Mouse (Mus musculus): ENCODE results near the gene Dcaf5. TPM values are rescaled to one million over a fixed set of nuclear protein-coding genes. Genes with fewer than 3 reads are reported as not detected.

Dcaf5 gene
- polyA plus RNA-seq, 1 experiment from 2014 or later, result 13.5 TPM

DNA sequence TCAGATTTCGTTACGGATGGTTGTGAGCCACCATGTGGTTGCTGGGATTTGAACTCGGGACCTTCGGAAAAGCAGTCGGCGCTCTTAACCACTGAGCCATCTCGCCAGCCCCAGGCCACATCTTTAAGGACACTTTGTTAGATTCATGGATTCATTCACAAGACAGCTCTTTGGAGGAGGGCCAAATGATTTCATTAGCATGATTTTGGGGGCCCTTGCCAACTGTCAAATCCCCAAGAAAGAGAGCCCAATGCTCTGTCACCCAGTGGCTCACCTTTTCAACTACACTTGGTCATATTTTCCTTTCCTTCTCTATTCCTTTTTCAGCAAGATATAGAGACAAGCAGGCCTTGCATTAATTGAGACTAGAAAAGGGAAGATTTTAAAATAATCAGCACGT, 63.5 kb downstream of the Dcaf5 start:
- no peak overlapping the region for H3K4me3 ChIP-seq
- H3K27me3 ChIP-seq (replicated peaks; ENCODE audit: low read depth, poor library complexity, severe bottlenecking), result no peaks in the 10 kb centered on the region
- no peak for DNase-seq (ENCODE audit: low spot score)
- no peaks in the 10 kb centered on the region for H3K4me1 ChIP-seq
- H3K9me3 ChIP-seq, result no peaks in the 10 kb centered on the region
- no peak overlapping the region for H3K27ac ChIP-seq (replicated peaks)
- H3K36me3 ChIP-seq (replicated peaks), result peaks cover 63% of the 10 kb centered on the region
- WGBS, result 95% methylated on average over 8 of the region's 8 CpGs

- Histone ChIP-seq H3K27ac (replicated peaks) (no peak overlapping the region), H3K4me1 (peaks cover 15% of the 10 kb centered on the region; the same call in 1 of the 2 replicates), H3K27me3 (replicated peaks; ENCODE audit: low read depth, poor library complexity, severe bottlenecking) (no peaks in the 10 kb centered on the region), H3K9me3 (no peaks in the 10 kb centered on the region), H3K36me3 (replicated peaks) (peaks cover 48% of the 10 kb centered on the region), H3K4me3 (no peak overlapping the region)
- WGBS, result 80% methylated on average over 4 of the region's 4 CpGs
- DNase-seq (ENCODE audit: low spot score), result no peak
These were observed 69.2 kb downstream of the Dcaf5 start for GRCm38 (mm10) chr12:80367227-80367626.

GRCm38 (mm10) chr12:80366004-80366480, 70.4 kb downstream of the Dcaf5 start:
- Histone ChIP-seq H3K9me3 (no peaks in the 10 kb centered on the region), H3K27ac (replicated peaks) (no peak overlapping the region), H3K4me1 (peaks cover 15% of the 10 kb centered on the region; the same call in 1 of the 2 replicates), H3K4me3 (no peak overlapping the region), H3K27me3 (replicated peaks; ENCODE audit: low read depth, poor library complexity, severe bottlenecking) (no peaks in the 10 kb centered on the region), H3K36me3 (replicated peaks) (peaks cover 48% of the 10 kb centered on the region)
- no peak for DNase-seq (ENCODE audit: low spot score)
- 67% methylated on average over 3 of the region's 3 CpGs for WGBS

GRCm38 (mm10) chr12:80365345-80365744, 71.1 kb downstream of the Dcaf5 start:
- Histone ChIP-seq H3K4me1 (peaks cover 17% of the 10 kb centered on the region; the same call in 1 of the 2 replicates), H3K27me3 (replicated peaks; ENCODE audit: low read depth, poor library complexity, severe bottlenecking) (no peaks in the 10 kb centered on the region), H3K36me3 (replicated peaks) (peaks cover 43% of the 10 kb centered on the region), H3K9me3 (no peaks in the 10 kb centered on the region), H3K27ac (replicated peaks) (no peak overlapping the region), H3K4me3 (no peak overlapping the region)
- 89% methylated on average over 3 of the region's 3 CpGs for WGBS
- no peak for DNase-seq (ENCODE audit: low spot score)

- H3K36me3 ChIP-seq (replicated peaks), result peaks cover 42% of the 10 kb centered on the region
- no peaks in the 10 kb centered on the region for H3K27me3 ChIP-seq (replicated peaks; ENCODE audit: low read depth, poor library complexity, severe bottlenecking)
- peaks cover 15% of the 10 kb centered on the region; the same call in 1 of the 2 replicates for H3K4me1 ChIP-seq
- DNase-seq (ENCODE audit: low spot score), result no peak
- H3K9me3 ChIP-seq, result no peaks in the 10 kb centered on the region
- WGBS, result 87% methylated on average over 1 of the region's 1 CpGs
- no peak overlapping the region for H3K4me3 ChIP-seq
- H3K27ac ChIP-seq (replicated peaks), result no peak overlapping the region
These were observed 74.7 kb downstream of the Dcaf5 start for GRCm38 (mm10) chr12:80361655-80362054.

DNA sequence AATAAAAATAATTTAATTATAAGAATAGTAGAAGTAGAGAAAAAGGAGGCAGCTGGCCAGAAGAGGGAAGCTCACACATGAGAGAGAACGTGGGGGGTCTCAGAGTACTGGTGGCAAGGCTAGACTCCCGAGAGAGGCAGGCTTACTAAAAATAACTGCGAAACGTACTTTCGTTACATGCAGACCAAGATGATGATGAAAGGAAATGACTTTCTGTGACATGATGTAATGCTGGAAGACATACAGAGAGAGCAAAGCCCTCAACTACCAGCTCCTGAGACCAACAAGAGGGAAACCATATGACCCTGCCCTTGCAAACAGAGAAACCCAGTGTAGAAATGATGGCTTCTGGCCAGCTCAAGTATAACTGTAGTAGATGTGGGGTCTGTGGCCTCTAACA, 76.1 kb downstream of the Dcaf5 start:
- 70% methylated on average over 5 of the region's 5 CpGs for WGBS
- DNase-seq (ENCODE audit: low spot score), result no peak
- no peak overlapping the region for H3K4me3 ChIP-seq
- no peak overlapping the region for H3K27ac ChIP-seq (replicated peaks)
- peaks cover 42% of the 10 kb centered on the region for H3K36me3 ChIP-seq (replicated peaks)
- H3K9me3 ChIP-seq, result no peaks in the 10 kb centered on the region
- peaks cover 10% of the 10 kb centered on the region; the same call in 1 of the 2 replicates for H3K4me1 ChIP-seq
- no peaks in the 10 kb centered on the region for H3K27me3 ChIP-seq (replicated peaks; ENCODE audit: low read depth, poor library complexity, severe bottlenecking)

DNA sequence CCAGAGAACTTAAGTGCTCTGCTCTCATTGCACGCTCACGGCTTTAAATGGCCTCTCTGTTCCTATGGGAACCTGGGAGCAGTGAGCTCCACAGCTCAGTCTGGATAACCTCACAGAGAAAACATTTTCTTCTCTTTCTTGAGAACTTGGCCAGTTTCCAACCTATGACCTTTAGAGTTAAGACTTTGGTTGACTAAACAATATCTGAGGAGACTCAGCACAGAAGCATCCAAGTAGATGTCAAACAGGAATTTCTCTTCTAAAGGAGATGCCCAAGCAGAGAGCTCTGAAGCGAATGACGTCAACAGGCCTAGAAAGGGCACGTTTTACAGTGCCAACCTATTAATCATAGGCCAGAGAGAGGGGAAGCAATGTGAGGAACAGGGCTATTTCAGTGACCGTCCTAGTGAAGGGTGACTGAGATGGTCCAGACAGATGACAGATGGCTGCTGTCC, 91.6 kb downstream of the Dcaf5 start:
- H3K27me3 ChIP-seq (replicated peaks; ENCODE audit: low read depth, poor library complexity, severe bottlenecking), result no peaks in the 10 kb centered on the region
- H3K36me3 ChIP-seq (replicated peaks), result peaks cover 61% of the 10 kb centered on the region
- 0 out of 2 replicates have a peak, but pooled peaks cover 8% of the 10 kb centered on the region for H3K4me1 ChIP-seq
- no peak for DNase-seq (ENCODE audit: low spot score)
- H3K4me3 ChIP-seq, result no peak overlapping the region
- H3K27ac ChIP-seq (replicated peaks), result no peak overlapping the region
- WGBS, result 87% methylated on average over 6 of the region's 6 CpGs
- no peaks in the 10 kb centered on the region for H3K9me3 ChIP-seq

GRCm38 (mm10) chr12:80340936-80341335, 95.5 kb downstream of the Dcaf5 start:
- Histone ChIP-seq H3K36me3 (replicated peaks) (peaks cover 73% of the 10 kb centered on the region), H3K4me3 (no peak overlapping the region), H3K4me1 (peaks cover 17% of the 10 kb centered on the region), H3K9me3 (no peaks in the 10 kb centered on the region), H3K27ac (replicated peaks) (no peak overlapping the region), H3K27me3 (replicated peaks; ENCODE audit: low read depth, poor library complexity, severe bottlenecking) (no peaks in the 10 kb centered on the region)
- no peak for DNase-seq (ENCODE audit: low spot score)
- 94% methylated on average over 2 of the region's 2 CpGs for WGBS

- no peak overlapping the region for H3K27ac ChIP-seq (replicated peaks)
- no peaks in the 10 kb centered on the region for H3K27me3 ChIP-seq (replicated peaks; ENCODE audit: low read depth, poor library complexity, severe bottlenecking)
- 78% methylated on average over 4 of the region's 4 CpGs for WGBS
- peaks cover 49% of the 10 kb centered on the region for H3K36me3 ChIP-seq (replicated peaks)
- H3K4me1 ChIP-seq, result peaks cover 39% of the 10 kb centered on the region
- no peaks in the 10 kb centered on the region for H3K9me3 ChIP-seq
- no peak for DNase-seq (ENCODE audit: low spot score)
- no peak overlapping the region for H3K4me3 ChIP-seq
These were observed 102.2 kb downstream of the Dcaf5 start for GRCm38 (mm10) chr12:80334162-80334561.

- H3K27ac ChIP-seq (replicated peaks), result no peak overlapping the region
- H3K27me3 ChIP-seq (replicated peaks; ENCODE audit: low read depth, poor library complexity, severe bottlenecking), result no peaks in the 10 kb centered on the region
- peaks cover 23% of the 10 kb centered on the region for H3K36me3 ChIP-seq (replicated peaks)
- WGBS, result 29% methylated on average over 2 of the region's 2 CpGs
- H3K4me3 ChIP-seq, result no peak overlapping the region
- H3K9me3 ChIP-seq, result no peaks in the 10 kb centered on the region
- no peak for DNase-seq (ENCODE audit: low spot score)
- H3K4me1 ChIP-seq, result peaks cover 35% of the 10 kb centered on the region
These were observed 104.8 kb downstream of the Dcaf5 start for GRCm38 (mm10) chr12:80331634-80332033.

DNA sequence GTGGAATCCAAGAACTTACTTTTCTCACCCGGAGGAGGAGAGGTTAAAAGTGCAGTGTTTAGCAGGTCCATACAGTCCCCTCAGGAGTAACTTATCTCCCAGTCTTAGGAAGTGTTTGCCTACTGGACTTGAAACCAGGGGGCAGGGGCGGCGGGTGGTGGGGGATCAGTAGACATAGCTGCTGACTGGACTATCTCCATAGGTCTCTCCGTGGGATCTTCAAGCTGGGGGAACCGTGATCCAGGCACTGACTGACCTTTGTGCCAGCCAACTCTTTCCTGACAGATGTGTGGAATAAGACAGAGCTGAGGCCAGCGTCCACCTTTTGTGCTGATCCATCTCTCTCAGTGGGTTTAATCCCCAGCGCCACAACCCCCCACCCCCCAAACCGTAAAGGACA, 105.6 kb downstream of the Dcaf5 start:
- H3K36me3 ChIP-seq (replicated peaks), result peaks cover 18% of the 10 kb centered on the region
- no peaks in the 10 kb centered on the region for H3K9me3 ChIP-seq
- no peak overlapping the region for H3K4me3 ChIP-seq
- no peak overlapping the region for H3K27ac ChIP-seq (replicated peaks)
- peaks cover 37% of the 10 kb centered on the region for H3K4me1 ChIP-seq
- no peaks in the 10 kb centered on the region for H3K27me3 ChIP-seq (replicated peaks; ENCODE audit: low read depth, poor library complexity, severe bottlenecking)
- WGBS, result 82% methylated on average over 8 of the region's 8 CpGs
- DNase-seq (ENCODE audit: low spot score), result no peak

GRCm38 (mm10) chr12:80329641-80330040, 106.8 kb downstream of the Dcaf5 start:
- 43% methylated on average over 2 of the region's 2 CpGs for WGBS
- DNase-seq (ENCODE audit: low spot score), result no peak
- Histone ChIP-seq H3K9me3 (no peaks in the 10 kb centered on the region), H3K4me3 (no peak overlapping the region), H3K36me3 (replicated peaks) (peaks cover 7% of the 10 kb centered on the region; the same call in 1 of the 2 replicates), H3K27me3 (replicated peaks; ENCODE audit: low read depth, poor library complexity, severe bottlenecking) (no peaks in the 10 kb centered on the region), H3K4me1 (peaks cover 49% of the 10 kb centered on the region), H3K27ac (replicated peaks) (peak overlapping the region; percentile 4; the same call in 1 of the 2 replicates)

DNA sequence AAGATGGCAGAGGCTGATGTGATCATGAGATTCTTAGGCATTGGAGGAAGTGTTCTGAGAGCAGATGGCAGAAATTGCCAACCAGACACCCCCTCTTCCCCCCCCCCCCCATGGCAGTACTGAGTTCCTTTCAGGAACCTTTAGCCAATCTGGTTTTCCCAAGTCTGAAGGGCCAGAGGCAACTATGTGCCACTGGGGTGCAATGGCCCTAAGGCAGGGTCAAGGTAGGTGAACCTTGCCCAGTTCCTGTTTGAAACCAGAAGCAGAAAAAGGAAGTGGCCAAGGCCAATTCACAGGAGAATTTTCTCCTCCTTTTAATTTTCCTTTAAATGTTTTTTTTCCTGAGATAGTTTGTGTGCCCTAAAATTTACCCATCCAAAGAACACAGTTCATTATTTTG, 110.4 kb downstream of the Dcaf5 start:
- no peak overlapping the region for H3K4me3 ChIP-seq
- H3K27me3 ChIP-seq (replicated peaks; ENCODE audit: low read depth, poor library complexity, severe bottlenecking), result no peaks in the 10 kb centered on the region
- H3K27ac ChIP-seq (replicated peaks), result no peak overlapping the region
- peaks cover 47% of the 10 kb centered on the region for H3K4me1 ChIP-seq
- no peak for DNase-seq (ENCODE audit: low spot score)
- no peaks in the 10 kb centered on the region for H3K9me3 ChIP-seq
- no peaks in the 10 kb centered on the region for H3K36me3 ChIP-seq (replicated peaks)

Measured in embryonic facial prominence, embryonic 10.5 days (tissue).